Mouse (Mus musculus): ENCODE measurements around the gene Spryd7. TPM values are rescaled to one million over a fixed set of nuclear protein-coding genes. Genes with fewer than 3 reads are reported as not detected.
A peak's percentile ranks its signal among the peaks of the same experiment; 100 is the strongest.
"Not testable (repeated sequence)": the region's sequence is repeated elsewhere in the genome, so short reads cannot be mapped to it uniquely, and the experiment has no call there.

Gene Spryd7
- 14.1 and 15.5 TPM in 2 replicates for polyA plus RNA-seq (2016; fragmentation: Nextera tagmentation; extraction: Ambion mirVana)

DNA sequence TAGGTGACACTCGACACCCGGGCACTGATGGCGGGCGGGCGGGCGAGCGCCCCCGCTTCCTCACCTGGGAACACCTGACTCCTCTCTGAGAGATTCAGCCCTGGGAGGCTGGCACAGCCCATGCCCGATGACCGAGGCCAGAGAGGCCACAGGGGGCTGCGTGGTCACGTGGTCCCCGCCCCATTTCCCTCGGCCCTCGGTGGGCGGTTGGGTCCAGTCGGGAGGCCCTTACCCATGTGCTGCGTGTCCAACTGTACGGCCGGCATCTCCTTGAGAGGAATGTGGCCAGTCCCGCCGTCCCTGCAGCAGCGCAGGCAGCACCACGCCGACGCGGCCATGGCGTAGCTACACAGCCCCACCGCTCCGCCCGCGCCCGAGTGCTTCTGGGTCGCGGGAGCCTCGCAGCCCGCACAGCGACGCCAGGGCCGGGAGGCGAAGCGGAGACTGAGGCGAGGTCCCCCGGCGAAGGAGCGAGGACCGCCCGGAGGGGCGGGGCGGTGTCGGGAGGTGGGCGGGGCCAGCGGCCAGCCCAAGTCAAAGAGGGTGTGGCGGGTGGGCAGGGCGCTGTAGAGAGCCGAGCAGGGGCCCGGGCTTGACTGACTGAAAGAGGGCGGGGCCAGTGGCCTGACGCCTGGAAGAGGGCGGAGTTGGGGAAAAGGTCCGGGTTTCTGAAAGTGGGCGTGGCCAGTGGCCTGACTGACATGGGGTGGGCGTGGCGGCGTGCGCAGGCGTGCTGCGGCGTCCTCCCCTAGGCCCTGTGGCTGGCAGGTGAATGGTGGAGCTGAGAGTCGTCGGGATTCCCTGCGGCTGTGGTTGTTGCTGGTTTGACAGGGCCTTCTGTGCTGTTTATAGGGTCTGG, at the start of gene Spryd7:
Gene Spryd7, minus strand, starts transcription at position 598 of the 859 bp plus-strand sequence.
- H3K36me3 ChIP-seq: no peaks in the 10 kb centered on the region
- peak within 1 kb of the TSS; percentile 85 for H3K27ac ChIP-seq
- H3K9me3 ChIP-seq: no peaks in the 10 kb centered on the region
- peak within 1 kb of the TSS; percentile 69 for H3K4me3 ChIP-seq (replicated peaks)
- H3K4me2 ChIP-seq: peak within 1 kb of the TSS; percentile 88
- 0 out of 2 replicates have a peak, but pooled peaks cover 3% of the 10 kb centered on the region for H3K4me1 ChIP-seq (replicated peaks)
- WGBS: under 1% methylated on average over 66 of the region's 72 CpGs
- peak within 1 kb of the TSS; percentile 78 for H3K9ac ChIP-seq (replicated peaks)
- peaks cover 5% of the 10 kb centered on the region; the same call in 1 of the 2 replicates for H3K27me3 ChIP-seq
- ATAC-seq (ENCODE audit: insufficient number of reproducible peaks, insufficient read depth, low FRiP score, low TSS enrichment, low read depth): peak; percentile 98

- H3K9me3 ChIP-seq; H3K4me3 ChIP-seq (replicated peaks); H3K27me3 ChIP-seq; H3K9ac ChIP-seq (replicated peaks); ATAC-seq (ENCODE audit: insufficient number of reproducible peaks, insufficient read depth, low FRiP score, low TSS enrichment, low read depth); H3K27ac ChIP-seq; H3K4me1 ChIP-seq (replicated peaks); H3K4me2 ChIP-seq: not testable (repeated sequence)
- 87% methylated on average over 2 of the region's 2 CpGs for WGBS
- H3K36me3 ChIP-seq: peaks cover 42% of the 10 kb centered on the region
These were observed 49.4 kb upstream of the Spryd7 start for GRCm38 (mm10) chr14:61606088-61606487.

GRCm38 (mm10) chr14:61604081-61604480, 47.4 kb upstream of the Spryd7 start:
- 85% methylated on average over 3 of the region's 3 CpGs for WGBS
- H3K9ac ChIP-seq (replicated peaks): no peak overlapping the region
- H3K27me3 ChIP-seq: no peaks in the 10 kb centered on the region
- ATAC-seq (ENCODE audit: insufficient number of reproducible peaks, insufficient read depth, low FRiP score, low TSS enrichment, low read depth): no peak
- peaks cover 42% of the 10 kb centered on the region for H3K36me3 ChIP-seq
- H3K27ac ChIP-seq: no peak overlapping the region
- peaks cover 12% of the 10 kb centered on the region for H3K4me1 ChIP-seq (replicated peaks)
- no peaks in the 10 kb centered on the region for H3K9me3 ChIP-seq
- H3K4me2 ChIP-seq: no peak overlapping the region
- no peak overlapping the region for H3K4me3 ChIP-seq (replicated peaks)

DNA sequence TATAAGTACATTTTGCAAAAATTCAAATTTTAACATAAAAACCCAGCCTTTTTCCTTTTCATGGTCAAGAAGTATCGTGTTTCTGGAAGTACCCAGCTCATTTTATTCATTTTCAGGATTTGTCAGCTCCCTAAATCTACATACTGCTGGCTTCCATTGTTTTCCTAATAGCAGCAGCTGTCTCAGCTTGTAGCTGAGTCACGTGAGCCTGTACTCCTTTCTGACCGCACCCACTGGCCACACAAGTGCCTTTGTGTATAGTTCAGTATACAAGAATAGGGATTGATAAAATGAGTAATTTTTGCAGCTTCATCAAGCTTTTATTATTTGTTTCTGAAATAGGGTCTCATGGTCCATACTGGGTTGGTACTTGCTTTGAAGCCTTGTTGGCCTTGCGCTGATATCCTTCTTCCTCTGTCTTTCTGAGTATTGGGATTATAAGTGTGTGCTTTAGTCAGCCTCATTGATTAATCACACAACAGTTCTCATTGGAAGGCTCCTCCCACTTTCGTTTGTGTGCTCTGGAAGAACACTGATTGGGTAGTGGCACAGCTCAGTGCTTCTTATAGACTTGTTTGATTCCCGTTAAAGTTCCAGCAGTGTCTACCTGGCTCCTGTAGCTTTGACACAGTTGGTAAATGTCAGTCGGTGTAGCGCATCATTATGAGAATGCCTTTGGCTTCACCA, 46.5 kb upstream of the Spryd7 start:
- no peak overlapping the region for H3K9ac ChIP-seq (replicated peaks)
- H3K27me3 ChIP-seq: no peaks in the 10 kb centered on the region
- ATAC-seq (ENCODE audit: insufficient number of reproducible peaks, insufficient read depth, low FRiP score, low TSS enrichment, low read depth): no peak
- H3K4me1 ChIP-seq (replicated peaks): peaks cover 12% of the 10 kb centered on the region
- H3K36me3 ChIP-seq: peaks cover 42% of the 10 kb centered on the region
- H3K4me3 ChIP-seq (replicated peaks): no peak overlapping the region
- 87% methylated on average over 8 of the region's 8 CpGs for WGBS
- H3K9me3 ChIP-seq: no peaks in the 10 kb centered on the region
- H3K27ac ChIP-seq: no peak overlapping the region
- no peak overlapping the region for H3K4me2 ChIP-seq

DNA sequence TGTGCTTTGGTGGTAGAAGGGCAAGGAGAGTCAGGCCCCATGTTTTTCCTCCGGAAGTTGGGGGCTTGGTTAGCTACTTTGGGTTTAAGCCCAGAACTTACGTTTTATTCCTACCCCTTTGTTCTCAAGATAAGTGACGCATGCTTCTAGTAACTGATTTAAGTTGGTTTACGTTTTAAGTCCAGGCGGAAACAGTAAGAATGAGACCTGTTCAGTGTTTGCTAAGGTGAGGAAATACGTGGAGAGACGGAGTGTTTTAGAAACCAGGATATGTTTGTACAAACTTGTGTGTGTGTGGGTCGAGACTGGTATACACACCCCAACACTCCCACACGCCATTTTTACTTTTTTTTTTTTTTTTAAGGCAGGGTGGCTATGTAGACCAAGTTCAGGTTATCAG, 44.7 kb upstream of the Spryd7 start:
- Histone ChIP-seq H3K27me3 (no peaks in the 10 kb centered on the region), H3K4me2 (no peak overlapping the region), H3K4me1 (replicated peaks) (peaks cover 12% of the 10 kb centered on the region), H3K36me3 (peaks cover 35% of the 10 kb centered on the region), H3K4me3 (replicated peaks) (no peak overlapping the region), H3K9me3 (no peaks in the 10 kb centered on the region), H3K9ac (replicated peaks) (no peak overlapping the region), H3K27ac (no peak overlapping the region)
- ATAC-seq (ENCODE audit: insufficient number of reproducible peaks, insufficient read depth, low FRiP score, low TSS enrichment, low read depth): no peak
- WGBS: 87% methylated on average over 9 of the region's 9 CpGs

DNA sequence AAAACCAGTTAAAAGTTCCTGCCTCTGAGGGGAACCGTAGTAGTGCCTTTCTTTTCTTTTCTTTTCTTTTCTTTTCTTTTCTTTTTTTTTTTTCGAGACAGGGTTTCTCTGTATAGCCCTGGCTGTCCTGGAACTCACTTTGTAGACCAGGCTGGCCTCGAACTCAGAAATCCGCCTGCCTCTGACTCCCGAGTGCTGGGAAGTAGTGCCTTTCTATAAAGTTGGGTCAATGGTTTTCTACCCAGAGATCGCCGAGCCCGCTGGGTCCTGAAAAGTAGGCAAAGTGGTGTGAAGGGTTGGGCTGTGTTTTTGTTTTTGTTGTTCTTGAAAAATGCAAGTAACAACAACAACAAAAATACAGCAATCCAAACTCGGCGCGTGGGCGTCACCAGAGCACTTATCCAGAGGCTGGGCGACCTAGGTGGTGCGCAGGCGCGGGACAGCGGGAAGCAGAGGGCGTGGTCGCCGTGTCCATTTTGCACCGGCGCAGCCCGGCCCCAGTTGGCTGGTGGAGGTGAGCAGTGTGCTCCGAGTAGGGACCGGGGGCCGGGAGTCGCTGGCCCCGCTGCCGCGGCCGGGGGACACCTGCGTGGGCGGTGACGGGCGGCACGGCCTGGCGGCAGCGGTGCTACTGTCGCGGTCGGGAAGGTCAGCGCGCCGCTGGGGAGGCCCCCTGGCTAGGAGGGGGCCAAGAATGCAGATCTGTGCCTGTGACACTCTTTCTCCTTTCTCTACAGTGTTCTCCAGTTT, 42.5 kb upstream of the Spryd7 start:
- Histone ChIP-seq H3K9me3 (no peaks in the 10 kb centered on the region), H3K4me3 (replicated peaks) (peak overlapping the region; percentile 78), H3K36me3 (peaks cover 15% of the 10 kb centered on the region), H3K4me2 (peak overlapping the region; percentile 56), H3K9ac (replicated peaks) (peak overlapping the region; percentile 85), H3K4me1 (replicated peaks) (peaks cover 12% of the 10 kb centered on the region), H3K27ac (peak overlapping the region; percentile 76), H3K27me3 (no peaks in the 10 kb centered on the region)
- ATAC-seq (ENCODE audit: insufficient number of reproducible peaks, insufficient read depth, low FRiP score, low TSS enrichment, low read depth): peak; percentile 93
- WGBS: 5% methylated on average over 44 of the region's 44 CpGs

- Histone ChIP-seq H3K27me3 (no peaks in the 10 kb centered on the region), H3K4me3 (replicated peaks) (peak within 1 kb of the TSS; percentile 78), H3K27ac (no peak within 1 kb of the TSS), H3K4me1 (replicated peaks) (peaks cover 12% of the 10 kb centered on the region), H3K9me3 (no peaks in the 10 kb centered on the region), H3K9ac (replicated peaks) (no peak within 1 kb of the TSS), H3K36me3 (peaks cover 3% of the 10 kb centered on the region), H3K4me2 (peak within 1 kb of the TSS; percentile 56)
- WGBS: 43% methylated on average over 5 of the region's 5 CpGs
- ATAC-seq (ENCODE audit: insufficient number of reproducible peaks, insufficient read depth, low FRiP score, low TSS enrichment, low read depth): no peak
These were observed 41.3 kb upstream of the Spryd7 start, which contains the start of gene Trim13 for GRCm38 (mm10) chr14:61597968-61598367. Gene Trim13, plus strand, starts transcription at chr14:61598247.

DNA sequence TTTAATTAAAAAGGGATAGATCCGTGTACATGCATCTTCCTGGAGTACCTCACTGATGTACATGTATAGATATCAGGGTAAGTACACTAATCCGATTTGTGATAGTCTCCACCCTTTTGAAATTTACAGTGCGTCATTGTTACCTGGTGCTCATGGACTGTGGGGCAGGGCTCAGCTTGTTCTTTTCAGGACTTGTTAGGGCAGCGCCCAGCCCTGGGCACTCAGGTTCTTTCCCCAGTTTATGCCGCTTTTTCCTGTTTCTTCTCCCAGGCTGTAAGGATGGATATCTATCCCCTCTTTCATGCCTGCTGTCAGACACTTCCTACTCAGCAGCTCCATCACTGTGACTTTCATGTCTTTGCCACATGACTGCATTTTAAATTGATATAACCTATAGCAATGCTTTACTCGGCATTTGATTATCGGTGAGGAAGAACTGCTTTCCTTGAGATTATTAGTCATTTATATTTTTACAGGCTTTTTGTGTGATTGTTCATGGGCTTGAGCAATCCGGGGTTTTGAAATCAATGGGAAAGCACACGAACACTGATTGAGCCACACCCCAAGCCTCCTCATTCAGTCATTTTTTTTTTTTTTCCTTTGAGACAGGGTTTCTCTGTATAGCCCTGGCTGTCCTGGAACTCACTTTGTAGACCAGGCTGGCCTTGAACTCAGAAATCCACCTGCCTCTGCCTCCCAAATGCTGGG, 40.2 kb upstream of the Spryd7 start:
- Histone ChIP-seq H3K4me2 (no peak overlapping the region), H3K4me3 (replicated peaks) (no peak overlapping the region), H3K27ac (no peak overlapping the region), H3K4me1 (replicated peaks) (peaks cover 12% of the 10 kb centered on the region), H3K27me3 (no peaks in the 10 kb centered on the region), H3K36me3 (no peaks in the 10 kb centered on the region), H3K9me3 (no peaks in the 10 kb centered on the region), H3K9ac (replicated peaks) (no peak overlapping the region)
- WGBS: 88% methylated on average over 9 of the region's 9 CpGs
- no peak for ATAC-seq (ENCODE audit: insufficient number of reproducible peaks, insufficient read depth, low FRiP score, low TSS enrichment, low read depth)

GRCm38 (mm10) chr14:61589288-61590065, 32.8 kb upstream of the Spryd7 start:
- Histone ChIP-seq H3K4me1 (replicated peaks) (no peaks in the 10 kb centered on the region), H3K9ac (replicated peaks) (no peak overlapping the region), H3K27ac (no peak overlapping the region), H3K4me2 (no peak overlapping the region), H3K36me3 (no peaks in the 10 kb centered on the region), H3K27me3 (no peaks in the 10 kb centered on the region), H3K4me3 (replicated peaks) (no peak overlapping the region), H3K9me3 (no peaks in the 10 kb centered on the region)
- no peak for ATAC-seq (ENCODE audit: insufficient number of reproducible peaks, insufficient read depth, low FRiP score, low TSS enrichment, low read depth)
- WGBS: 82% methylated on average over 4 of the region's 4 CpGs

GRCm38 (mm10) chr14:61575941-61576340, 19.3 kb upstream of the Spryd7 start:
- Histone ChIP-seq H3K27ac (no peak overlapping the region), H3K27me3 (no peaks in the 10 kb centered on the region), H3K9me3 (no peaks in the 10 kb centered on the region), H3K4me1 (replicated peaks) (no peaks in the 10 kb centered on the region), H3K4me3 (replicated peaks) (no peak overlapping the region), H3K9ac (replicated peaks) (no peak overlapping the region), H3K4me2 (no peak overlapping the region), H3K36me3 (no peaks in the 10 kb centered on the region)
- 85% methylated on average over 8 of the region's 8 CpGs for WGBS
- ATAC-seq (ENCODE audit: insufficient number of reproducible peaks, insufficient read depth, low FRiP score, low TSS enrichment, low read depth): no peak

All from limb, embryonic 12.5 days (tissue).